Mouse (Mus musculus) CD8-positive naive resting alpha-beta T cell, adult 2 months (primary cell): ENCODE results near the gene Megf11.
"Not testable (repeated sequence)": the region's sequence is repeated elsewhere in the genome, so short reads cannot be mapped to it uniquely, and the experiment has no call there.

Source experiments
- DNase-seq, 2 experiments: peaks; one replicate each; pipeline ENCODE4 v3.0.0; 2022; ENCODE audit warnings: low read depth in 2 of 2, low spot score in 2 of 2

The Megf11 gene

GRCm38 (mm10) chr9:64645462-64645861 is 260.0 kb downstream of the Megf11 start:
- no peak for DNase-seq

- no peak for DNase-seq
Measured at GRCm38 (mm10) chr9:64649393-64649792, 264.0 kb downstream of the Megf11 start.

- DNase-seq, result no peak
Measured at GRCm38 (mm10) chr9:64649892-64650291, 264.5 kb downstream of the Megf11 start.

GRCm38 (mm10) chr9:64651181-64651580 is 265.8 kb downstream of the Megf11 start:
- DNase-seq, result no peak

GRCm38 (mm10) chr9:64651689-64652088 is 266.3 kb downstream of the Megf11 start:
- DNase-seq, result no peak

GRCm38 (mm10) chr9:64652138-64652537 is 266.7 kb downstream of the Megf11 start:
- DNase-seq, result no peak

- no peak for DNase-seq
Measured at GRCm38 (mm10) chr9:64652841-64653361, 267.5 kb downstream of the Megf11 start.

GRCm38 (mm10) chr9:64654723-64655122 is 269.3 kb downstream of the Megf11 start:
- DNase-seq, result no peak

GRCm38 (mm10) chr9:64656613-64657012 is 271.2 kb downstream of the Megf11 start:
- no peak for DNase-seq

- DNase-seq, result no peak
Measured at GRCm38 (mm10) chr9:64660222-64660621, 274.8 kb downstream of the Megf11 start.

- DNase-seq, result no peak
Measured at GRCm38 (mm10) chr9:64664612-64665011, 279.2 kb downstream of the Megf11 start.

GRCm38 (mm10) chr9:64666549-64666948 is 281.1 kb downstream of the Megf11 start:
- no peak for DNase-seq

GRCm38 (mm10) chr9:64667513-64667912 is 282.1 kb downstream of the Megf11 start:
- no peak for DNase-seq

GRCm38 (mm10) chr9:64668001-64668400 is 282.6 kb downstream of the Megf11 start:
- DNase-seq, result no peak

- DNase-seq, result not testable (repeated sequence)
Measured at GRCm38 (mm10) chr9:64671341-64672319, 286.2 kb downstream of the Megf11 start.

- no peak for DNase-seq
Measured at GRCm38 (mm10) chr9:64687122-64688014, 301.9 kb downstream of the Megf11 start.

- no peak for DNase-seq
Measured at GRCm38 (mm10) chr9:64688015-64688394, 302.6 kb downstream of the Megf11 start.

- DNase-seq, result no peak
Measured at GRCm38 (mm10) chr9:64690771-64691170, 305.3 kb downstream of the Megf11 start.

GRCm38 (mm10) chr9:64691176-64691575 is 305.8 kb downstream of the Megf11 start:
- DNase-seq, result no peak

GRCm38 (mm10) chr9:64693094-64693493 is 307.7 kb downstream of the Megf11 start:
- no peak for DNase-seq

GRCm38 (mm10) chr9:64695266-64695665 is 309.8 kb downstream of the Megf11 start:
- no peak for DNase-seq
